Mouse (Mus musculus) pancreas, adult 10 weeks (tissue): ENCODE results near the gene Trmt1l. TPM values are rescaled to one million over a fixed set of nuclear protein-coding genes. Genes with fewer than 3 reads are reported as not detected.

Experiments
- polyA plus RNA-seq: library from polyadenylated mRNA; stranded (reverse); fragments of 350-450 nt; fragmentation: Illumina TruSeq; extraction: RNeasy Lipid Tissue Mini Kit (QIAGEN cat#74804); gene quantifications from one replicate; pipeline ENCODE4 v1.2.3, GENCODE M21; 2015; ENCODE audit warnings: low read depth, low replicate concordance; ENCODE audit not compliant: insufficient read depth

Gene Trmt1l
- polyA plus RNA-seq, result 9.4 TPM

GRCm38 (mm10) chr1:151428263-151429221 is at the start of gene Trmt1l, which contains the start of gene Swt1:
Gene Trmt1l (plus strand): TSS chr1:151428542.
Gene Swt1 (minus strand): TSS chr1:151428455.

GRCm38 (mm10) chr1:151500531-151501361 is 72.4 kb downstream of the Trmt1l start, which contains the start of gene Rnf2:
Gene Rnf2 (minus strand): TSS chr1:151500955.

Other genes with a start within 250 kb of the Trmt1l start
- gene Gm47985, start 246.0 kb upstream of the Trmt1l start, polyA plus RNA-seq, result not detected
- not detected for gene Gm8947, start 236.2 kb upstream of the Trmt1l start, polyA plus RNA-seq
- gene Gm47995, start 230.1 kb upstream of the Trmt1l start, polyA plus RNA-seq, result not detected
- gene 3110040M04Rik, start 224.4 kb upstream of the Trmt1l start, polyA plus RNA-seq, result not detected
- gene Gm47996, start 218.4 kb upstream of the Trmt1l start, polyA plus RNA-seq, result not detected
- 85.0 TPM for gene Ivns1abp, start 84.1 kb upstream of the Trmt1l start, polyA plus RNA-seq
- 9.3 TPM for gene Swt1, start 87 bp upstream of the Trmt1l start, polyA plus RNA-seq
- 3.8 TPM for gene Rnf2, start 72.4 kb downstream of the Trmt1l start, polyA plus RNA-seq
- gene Fam129a, start 142.6 kb downstream of the Trmt1l start, polyA plus RNA-seq, result 7.0 TPM